Mouse (Mus musculus) ES-E14 (cell line): ENCODE measurements around the gene Ltc4s. TPM values are rescaled to one million over a fixed set of nuclear protein-coding genes. Genes with fewer than 3 reads are reported as not detected.

ENCODE experiments used
- DNase-seq: peaks from one replicate; pipeline ENCODE4 v3.0.0-alpha.2; 2013; ENCODE audit warnings: low read depth, low spot score
- H3K27ac ChIP-seq: 2 replicates; pipeline ENCODE4 v1.5.1; 2012; ENCODE audit warnings: low read depth, mild to moderate bottlenecking, low read length, moderate library complexity, mixed read lengths; ENCODE audit not compliant: poor library complexity, insufficient read depth, severe bottlenecking
- H3K36me3 ChIP-seq: 2 replicates; pipeline ENCODE4 v1.6.1; 2012; ENCODE audit warnings: mild to moderate bottlenecking, low read length, moderate library complexity, mixed read lengths; ENCODE audit not compliant: control insufficient read depth, poor library complexity, insufficient read depth, severe bottlenecking
- H3K4me1 ChIP-seq, 2 experiments: fragments of 150-350 bp in 1 of 2; sonication (generic) in 1 of 2; 2 replicates each; pipeline ENCODE4 v1.6.1; 2012; ENCODE audit warnings: low read length in 2 of 2, mild to moderate bottlenecking in 1 of 2, mixed read lengths in 1 of 2; ENCODE audit not compliant: control insufficient read depth in 2 of 2, insufficient read depth in 2 of 2, poor library complexity in 1 of 2
- H3K4me3 ChIP-seq, 2 experiments: fragments of 150-350 bp in 1 of 2; sonication (generic) in 1 of 2; 2 replicates each; pipeline ENCODE4 v1.5.1; 2012; ENCODE audit warnings: low read length in 2 of 2, low read depth in 1 of 2, mild to moderate bottlenecking in 1 of 2, mixed read lengths in 1 of 2; ENCODE audit not compliant: insufficient read depth in 1 of 2, poor library complexity in 1 of 2, severe bottlenecking in 1 of 2
- H3K9ac ChIP-seq: 2 replicates; pipeline ENCODE4 v1.6.1; 2012; ENCODE audit warnings: low read depth, mild to moderate bottlenecking, low read length, mixed read lengths; ENCODE audit not compliant: poor library complexity, insufficient read depth, severe bottlenecking
- H3K9me3 ChIP-seq: fragments of 150-350 bp; sonication (generic); 2 replicates; pipeline ENCODE4 v1.6.1; 2012; ENCODE audit warnings: low read depth, mild to moderate bottlenecking, low read length; ENCODE audit not compliant: control insufficient read depth, insufficient read depth
- CHD2 ChIP-seq: IDR thresholded peaks from 2 replicates; pipeline ENCODE4 v1.6.1; 2014; ENCODE audit warnings: mild to moderate bottlenecking, low read depth, low read length, inconsistent platforms
- HCFC1 ChIP-seq: IDR thresholded peaks from 2 replicates; pipeline ENCODE4 v1.6.1; 2012; ENCODE audit warnings: low read length, inconsistent platforms, borderline replicate concordance; ENCODE audit not compliant: insufficient read depth
- MAFK ChIP-seq: IDR thresholded peaks from 2 replicates; pipeline ENCODE4 v1.6.1; 2014; ENCODE audit warnings: mild to moderate bottlenecking, low read depth, low read length, inconsistent platforms; ENCODE audit not compliant: insufficient read depth
- ZC3H11A ChIP-seq: IDR thresholded peaks from 2 replicates; pipeline ENCODE4 v1.6.1; 2012; ENCODE audit warnings: low read depth, mild to moderate bottlenecking, inconsistent platforms, low read length, borderline replicate concordance
- ZNF384 ChIP-seq: IDR thresholded peaks from 2 replicates; pipeline ENCODE4 v1.6.1; 2012; ENCODE audit warnings: low read depth, low read length, inconsistent platforms
- in situ Hi-C, 2 experiments: fragments of 600-800 bp; cut with MboI; formaldehyde crosslinking; loops; one replicate each; pipeline ENCODE4 v1.15.1; 2025; ENCODE audit warnings: low sequenced_read_pairs in 2 of 2, inconsistent platforms in 1 of 2; ENCODE audit not compliant: unreplicated experiment in 2 of 2
- total RNA-seq: library from RNA; depleted of rRNA; stranded (reverse); fragments of 300-350 nt; gene quantifications from 2 replicates; pipeline ENCODE4 v1.2.3, GENCODE M21; 2012

Gene Ltc4s
- total RNA-seq, 1 experiment, result 1.9 TPM

GRCm38 (mm10) chr11:50266997-50267396 lies 28.6 kb upstream of the Ltc4s start:
- in situ Hi-C loops, result no loop called here
- H3K4me3 ChIP-seq, result no peak overlapping the region
- no peak for DNase-seq
- no peak for TF ChIP-seq ZNF384
- TF ChIP-seq CHD2, result no peak
- TF ChIP-seq HCFC1, result no peak
- TF ChIP-seq MAFK, result no peak
- TF ChIP-seq ZC3H11A, result no peak
- H3K9me3 ChIP-seq, result no peaks in the 10 kb centered on the region
- no peak overlapping the region for H3K9ac ChIP-seq
- peaks cover 0 to 8% of the 10 kb centered on the region in 2 experiments; a peak in 2 of 4 replicates for H3K4me1 ChIP-seq
- no peak overlapping the region for H3K27ac ChIP-seq
- H3K36me3 ChIP-seq, result peaks cover 25% of the 10 kb centered on the region; the same call in 1 of the 2 replicates

- TF ChIP-seq ZC3H11A (no peak), HCFC1 (no peak), CHD2 (no peak), MAFK (no peak), ZNF384 (no peak)
- H3K9me3 ChIP-seq, result no peaks in the 10 kb centered on the region
- H3K4me1 ChIP-seq, result peaks cover 0 to 10% of the 10 kb centered on the region in 2 experiments; a peak in 2 of 4 replicates
- no peak overlapping the region for H3K4me3 ChIP-seq
- in situ Hi-C loops, result no loop called here
- H3K27ac ChIP-seq, result no peak overlapping the region
- H3K9ac ChIP-seq, result no peak overlapping the region
- no peak for DNase-seq
- H3K36me3 ChIP-seq, result peaks cover 27% of the 10 kb centered on the region; the same call in 1 of the 2 replicates
These were observed 27.5 kb upstream of the Ltc4s start for GRCm38 (mm10) chr11:50265931-50266330.

- in situ Hi-C loops, result no loop called here
- peaks cover 4 to 16% of the 10 kb centered on the region in 2 experiments; a peak in 3 of 4 replicates for H3K4me1 ChIP-seq
- H3K27ac ChIP-seq, result no peak overlapping the region
- no peak overlapping the region for H3K9ac ChIP-seq
- peaks cover 44% of the 10 kb centered on the region; the same call in 1 of the 2 replicates for H3K36me3 ChIP-seq
- no peak overlapping the region for H3K4me3 ChIP-seq
- no peaks in the 10 kb centered on the region for H3K9me3 ChIP-seq
- TF ChIP-seq MAFK (no peak), ZC3H11A (no peak), CHD2 (no peak), ZNF384 (no peak), HCFC1 (no peak)
- no peak for DNase-seq
These were observed 24.8 kb upstream of the Ltc4s start for GRCm38 (mm10) chr11:50263198-50263597.

GRCm38 (mm10) chr11:50262020-50262419 lies 23.6 kb upstream of the Ltc4s start:
- H3K9me3 ChIP-seq, result no peaks in the 10 kb centered on the region
- H3K4me1 ChIP-seq, result peaks cover 4 to 14% of the 10 kb centered on the region in 2 experiments; a peak in 3 of 4 replicates

More at GRCm38 (mm10) chr11:50262020-50262419, 23.6 kb upstream of the Ltc4s start:
- Histone ChIP-seq H3K36me3 (peaks cover 49% of the 10 kb centered on the region), H3K27ac (no peak overlapping the region; the same call in 1 of the 2 replicates), H3K4me3 (no peak overlapping the region), H3K9ac (no peak overlapping the region)
- in situ Hi-C loops, result no loop called here
- TF ChIP-seq ZC3H11A, result no peak
- TF ChIP-seq HCFC1, result no peak
- TF ChIP-seq MAFK, result no peak
- no peak for TF ChIP-seq CHD2
- TF ChIP-seq ZNF384, result no peak
- no peak for DNase-seq
